Mouse (Mus musculus) megakaryocyte, adult 5-6 weeks (primary cell): ENCODE results near the gene P2rx1. TPM values are rescaled to one million over a fixed set of nuclear protein-coding genes. Genes with fewer than 3 reads are reported as not detected.

Source experiments
- ATAC-seq: 2 replicates; pipeline ENCODE4 v1.8.0; 2016; ENCODE audit warnings: mild to moderate bottlenecking, inconsistent platforms; ENCODE audit not compliant: poor library complexity, severe bottlenecking
- total RNA-seq, 2 experiments: library from RNA; stranded (forward) in 1 of 2; stranded (reverse) in 1 of 2; fragments of 153-499, 151-499 nt in 1 of 2; fragments of 221-1000, 200-1000 nt in 1 of 2; gene quantifications; 2 replicates each; pipeline versions ENCODE4 v1.2.3 to v1.2.4; 2015 to 2017

The P2rx1 gene
- total RNA-seq, 2 experiments from 2014 or later = 10.4 to 16.4 TPM

DNA sequence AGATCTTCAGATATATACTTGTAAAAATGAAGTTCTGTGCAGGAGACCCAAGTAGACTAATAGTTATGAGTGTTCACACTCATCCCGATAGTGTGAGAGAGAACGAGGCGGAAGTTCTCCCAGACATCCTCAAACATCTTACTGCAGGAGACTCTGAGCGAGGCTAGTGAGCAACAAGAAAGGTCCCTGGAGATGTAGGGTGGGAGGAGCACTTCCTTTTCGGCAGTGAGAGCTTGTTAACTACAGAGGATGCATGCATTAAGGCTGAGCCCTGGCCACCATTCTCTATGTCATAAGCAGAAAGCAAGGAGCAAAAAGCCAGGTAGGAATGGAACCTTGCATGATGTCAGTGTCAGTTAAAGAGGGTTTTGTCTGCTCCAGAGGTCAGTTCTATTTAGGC, 11.7 kb upstream of the P2rx1 start:
- no peak for ATAC-seq

DNA sequence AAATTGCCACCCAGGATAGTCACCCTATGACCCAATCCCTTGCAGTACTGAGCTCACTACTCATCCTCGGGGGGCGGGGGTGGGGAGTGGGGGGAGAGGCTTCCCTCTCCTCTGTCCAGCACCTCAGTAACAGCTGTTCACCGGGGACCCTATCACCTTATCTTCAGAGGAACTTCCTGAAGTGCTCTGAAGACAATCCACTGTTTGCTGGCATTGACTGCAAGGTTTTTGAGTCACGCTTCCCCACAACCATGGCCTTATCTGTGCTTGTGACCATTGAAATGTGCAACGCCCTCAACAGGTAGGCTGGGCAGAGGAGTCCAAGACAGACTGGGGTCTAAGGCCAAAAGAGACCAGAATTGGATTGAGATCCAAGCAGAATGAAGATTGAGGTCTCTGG, 11.1 kb upstream of the P2rx1 start:
- peak; percentile 20 for ATAC-seq

DNA sequence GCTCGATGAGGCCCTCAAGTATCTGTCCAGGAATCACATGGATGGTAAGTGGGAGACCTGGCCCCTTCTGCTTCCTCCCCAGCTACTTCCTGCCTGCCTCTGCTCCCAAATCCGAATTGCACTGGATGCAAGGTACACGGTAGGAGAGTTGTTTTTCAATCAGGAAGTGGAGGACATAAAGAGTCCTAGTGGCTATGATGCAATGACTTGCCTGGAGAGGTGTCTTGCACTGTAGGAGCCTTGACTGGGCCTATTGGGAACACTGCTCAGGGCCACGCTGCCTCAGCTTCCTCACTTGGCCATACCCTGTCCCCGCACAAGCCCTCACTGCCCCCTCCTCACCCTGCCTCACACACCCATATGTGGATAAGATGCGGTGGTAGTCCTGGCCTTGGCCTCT, 9.9 kb upstream of the P2rx1 start:
- peak; percentile 20; the same call in 1 of the 2 replicates for ATAC-seq

DNA sequence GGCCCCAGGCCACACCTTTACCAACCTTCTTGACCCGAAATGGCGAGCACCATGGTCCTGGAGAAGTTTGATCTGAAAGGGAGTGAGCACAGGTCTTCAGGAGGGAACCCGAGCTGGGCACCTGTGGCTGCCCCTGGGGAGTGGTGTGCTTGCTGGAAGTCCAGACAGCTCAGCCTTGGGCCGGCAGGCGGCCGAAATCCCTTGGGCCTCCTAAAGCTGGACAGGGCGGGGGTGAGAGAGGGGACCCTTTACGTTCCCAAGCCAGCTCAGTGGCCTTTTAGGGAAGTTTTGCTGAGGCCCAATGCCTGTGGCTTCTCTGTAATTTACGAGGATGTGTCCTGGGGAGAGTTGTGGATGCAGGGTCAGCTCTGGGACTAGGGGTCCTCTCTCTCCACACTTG, 8.2 kb upstream of the P2rx1 start:
- no peak for ATAC-seq

DNA sequence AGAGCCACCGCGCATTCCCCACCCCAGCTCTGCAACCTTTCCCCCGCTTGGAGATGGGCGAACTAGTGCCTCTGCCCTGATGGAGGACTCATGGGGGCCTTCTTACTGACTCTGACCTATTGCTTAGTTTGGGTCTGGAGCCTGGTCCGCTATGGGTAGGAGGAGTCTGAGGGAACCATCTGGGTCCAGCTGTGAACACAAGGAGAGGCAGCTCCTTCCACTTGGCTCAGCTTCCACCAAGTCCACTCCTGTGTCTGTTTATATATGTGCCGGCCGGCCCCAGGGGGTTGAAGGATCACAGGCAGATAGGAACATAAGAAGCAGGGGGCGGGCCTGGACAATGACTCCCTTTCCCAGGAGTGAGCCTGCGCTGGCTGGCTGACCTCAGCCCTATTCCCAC, 6.9 kb upstream of the P2rx1 start:
- no peak for ATAC-seq

DNA sequence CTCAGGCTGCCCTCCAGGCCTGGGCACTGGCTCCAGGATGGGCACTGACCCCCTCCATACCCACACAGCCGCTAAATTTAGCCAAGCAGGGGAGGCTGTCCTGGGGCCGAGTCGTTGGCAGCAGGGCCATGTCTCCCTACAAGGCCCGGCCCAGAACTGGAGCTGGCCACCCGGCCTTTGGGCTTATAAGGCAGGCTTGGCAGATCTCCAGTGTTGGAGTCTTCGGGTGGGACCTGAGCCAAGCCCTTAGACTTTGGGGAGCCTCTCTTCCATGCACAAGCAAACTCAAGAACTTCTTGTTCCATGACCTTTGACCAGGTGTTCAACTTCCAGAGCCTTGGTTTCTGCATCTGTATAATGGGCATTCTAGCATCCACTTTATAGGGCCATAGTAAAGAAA, 2.6 kb upstream of the P2rx1 start:
- no peak for ATAC-seq

DNA sequence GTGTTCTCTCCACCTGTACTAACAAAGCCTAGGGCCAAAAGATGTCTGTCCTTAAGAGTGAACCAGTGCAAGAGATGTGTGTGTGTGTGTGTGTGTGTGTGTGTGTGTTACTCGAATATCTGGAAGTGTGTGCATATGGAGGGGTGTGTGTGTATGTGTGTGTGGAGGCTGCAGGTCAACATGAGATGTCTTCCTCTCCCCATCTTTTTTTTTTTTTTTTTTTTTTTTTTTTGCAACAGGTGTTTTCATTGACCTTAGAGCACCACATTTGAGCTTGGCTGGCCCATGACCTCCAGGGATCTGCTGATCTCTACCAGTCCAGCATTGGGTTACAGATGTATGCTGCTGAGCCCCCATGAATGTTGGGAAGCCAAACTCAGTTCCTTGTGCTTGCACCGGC, 2.1 kb upstream of the P2rx1 start:
- ATAC-seq = no peak

DNA sequence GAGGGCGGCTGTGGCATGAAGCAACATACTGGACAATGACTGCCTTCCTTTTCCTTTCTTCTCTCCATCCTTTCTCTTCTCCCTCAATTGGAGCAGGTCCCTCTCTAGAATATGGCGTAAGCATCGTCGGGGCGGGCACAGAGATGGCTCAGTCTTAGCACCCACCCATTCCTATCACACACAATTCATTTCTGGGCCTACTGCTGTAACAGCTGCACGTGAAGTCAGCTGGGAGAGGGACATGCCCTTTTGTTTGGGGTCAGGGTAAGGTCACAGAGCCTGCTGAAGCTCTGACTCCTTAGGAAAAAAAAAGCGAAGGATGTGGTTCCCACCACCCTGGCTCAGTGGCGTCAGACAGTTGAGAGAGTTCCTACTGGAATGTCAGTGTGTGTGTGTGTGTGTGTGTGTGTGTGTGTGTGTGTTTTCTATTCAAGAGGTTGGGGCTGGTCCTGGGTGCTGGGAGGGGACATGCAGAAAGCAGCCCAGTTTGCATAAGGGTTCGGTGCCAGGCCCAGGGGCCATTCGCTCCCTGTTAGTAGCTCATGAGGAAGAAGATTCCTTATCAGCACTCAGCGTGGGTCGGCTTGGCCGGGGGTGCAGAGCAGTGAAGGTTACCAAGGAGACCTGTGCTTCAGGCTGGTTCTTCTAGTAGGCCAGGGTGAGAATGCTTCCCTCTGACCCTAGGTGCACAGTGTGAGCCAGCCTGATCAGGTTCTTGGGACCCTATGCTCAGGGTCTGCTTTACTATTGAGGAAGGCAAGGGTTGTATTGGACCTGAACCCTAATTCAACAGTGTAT, 1.2 kb upstream of the P2rx1 start:
- no peak for ATAC-seq

DNA sequence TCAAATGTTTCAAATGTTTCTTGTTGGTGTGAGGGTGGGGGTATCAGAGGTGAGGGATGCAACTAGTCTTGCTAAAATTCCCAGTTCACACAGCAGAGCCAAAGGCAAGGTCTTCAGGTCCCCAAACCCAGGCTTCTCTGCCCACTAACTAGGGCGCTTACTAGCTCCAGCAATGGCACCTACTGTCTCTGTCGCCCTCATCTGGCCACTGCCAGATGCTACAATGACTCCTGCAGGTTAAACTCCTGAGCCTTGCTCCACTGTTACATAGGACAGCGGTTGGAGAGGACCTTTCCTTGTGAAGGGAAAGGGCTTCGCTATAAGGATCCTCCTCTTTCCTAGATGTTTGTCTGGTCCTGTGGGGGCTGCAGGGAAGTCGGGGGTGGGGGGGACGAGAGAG, 2.1 kb downstream of the P2rx1 start:
- ATAC-seq = peak; percentile 66

DNA sequence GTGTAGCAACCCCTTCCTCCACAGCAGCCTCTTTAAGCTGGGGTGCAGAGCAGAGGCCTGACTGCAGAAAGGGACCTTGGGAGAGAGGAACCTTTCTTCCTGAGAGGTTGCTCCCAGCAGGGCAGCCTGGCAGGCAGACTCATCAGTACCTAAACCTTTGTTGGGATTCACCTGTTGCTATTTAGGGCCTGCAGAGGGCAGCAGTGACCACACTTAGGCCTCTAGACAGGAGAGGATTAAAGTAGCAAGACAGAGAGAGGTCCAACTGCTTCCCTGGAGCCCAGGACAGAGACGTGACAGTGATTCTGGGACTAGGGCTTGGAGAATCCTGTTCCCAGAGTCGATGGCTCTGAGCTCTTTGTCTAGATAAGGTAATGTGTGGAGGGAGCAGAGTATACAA, 7.5 kb downstream of the P2rx1 start:
- ATAC-seq = peak; percentile 83

DNA sequence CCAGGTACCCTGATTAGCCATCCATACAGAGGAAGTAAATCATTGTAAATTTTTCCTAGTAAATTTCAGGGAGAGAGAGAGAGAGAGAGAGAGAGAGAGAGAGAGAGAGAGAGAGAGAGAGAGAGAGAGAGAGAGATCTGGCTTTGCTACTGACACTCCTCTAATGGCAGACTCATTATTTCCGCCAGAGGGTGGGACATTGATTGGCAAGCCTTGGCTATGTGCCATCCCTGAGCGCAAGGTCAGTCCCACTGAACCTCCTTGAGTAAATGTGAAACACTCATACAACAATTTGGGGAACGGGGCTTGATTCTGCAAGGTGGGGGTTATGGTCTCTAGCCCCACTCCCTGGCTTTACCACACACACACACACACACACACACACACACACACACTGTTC, 8.2 kb downstream of the P2rx1 start:
- no peak for ATAC-seq

DNA sequence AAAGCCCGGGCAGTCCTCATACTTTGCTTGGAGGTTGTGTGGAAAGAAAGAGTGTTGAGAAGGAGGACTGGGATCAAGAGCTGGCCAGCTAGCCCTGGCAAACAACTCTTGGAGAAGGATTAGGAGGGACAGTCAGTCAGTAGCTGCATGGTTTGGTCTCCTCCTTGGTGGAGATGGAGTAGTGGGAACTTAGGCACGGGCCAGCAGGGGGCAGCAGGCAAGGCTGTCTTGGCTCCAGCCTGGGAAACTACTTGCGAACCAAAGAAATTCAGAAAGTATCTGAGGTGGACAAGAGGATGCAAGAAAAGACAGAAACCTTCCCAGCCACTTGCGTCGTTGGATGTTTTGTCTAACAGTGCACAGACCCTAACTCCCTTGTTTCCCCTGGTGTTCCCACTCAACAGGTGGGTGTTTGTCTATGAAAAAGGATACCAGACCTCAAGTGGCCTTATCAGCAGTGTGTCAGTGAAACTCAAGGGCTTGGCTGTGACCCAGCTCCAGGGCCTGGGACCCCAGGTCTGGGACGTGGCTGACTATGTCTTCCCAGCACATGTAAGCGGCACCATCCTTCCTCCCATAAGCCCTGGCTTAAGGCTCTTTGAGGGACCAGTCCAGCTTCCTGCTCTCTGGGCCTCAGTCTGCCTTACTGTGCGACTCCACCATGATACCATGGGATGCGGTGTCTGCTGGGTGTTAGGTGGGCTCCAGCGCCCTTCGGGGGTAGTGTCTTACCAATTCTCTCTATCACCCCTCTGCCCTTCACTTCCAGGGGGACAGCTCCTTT, 9.0 kb downstream of the P2rx1 start:
- ATAC-seq = peak; percentile 67; the same call in 1 of the 2 replicates

DNA sequence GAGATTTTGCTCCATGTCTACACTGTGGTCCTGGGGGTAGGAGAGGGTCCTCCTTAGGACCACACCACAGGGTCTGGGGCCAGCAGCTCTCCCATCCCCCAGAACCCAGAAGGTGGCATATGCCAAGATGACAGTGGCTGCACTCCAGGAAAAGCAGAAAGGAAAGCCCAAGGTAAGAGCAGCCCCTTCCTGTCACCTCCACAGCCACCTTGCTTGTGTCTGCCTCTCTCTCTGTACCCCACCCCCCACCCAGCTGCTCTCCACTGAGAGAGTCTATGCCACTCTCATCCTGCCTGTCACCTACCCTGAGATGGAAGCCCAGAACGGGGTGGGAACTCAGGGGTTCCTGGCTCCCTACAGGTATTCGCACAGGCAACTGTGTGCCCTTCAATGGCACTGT, 9.9 kb downstream of the P2rx1 start:
- no peak for ATAC-seq

DNA sequence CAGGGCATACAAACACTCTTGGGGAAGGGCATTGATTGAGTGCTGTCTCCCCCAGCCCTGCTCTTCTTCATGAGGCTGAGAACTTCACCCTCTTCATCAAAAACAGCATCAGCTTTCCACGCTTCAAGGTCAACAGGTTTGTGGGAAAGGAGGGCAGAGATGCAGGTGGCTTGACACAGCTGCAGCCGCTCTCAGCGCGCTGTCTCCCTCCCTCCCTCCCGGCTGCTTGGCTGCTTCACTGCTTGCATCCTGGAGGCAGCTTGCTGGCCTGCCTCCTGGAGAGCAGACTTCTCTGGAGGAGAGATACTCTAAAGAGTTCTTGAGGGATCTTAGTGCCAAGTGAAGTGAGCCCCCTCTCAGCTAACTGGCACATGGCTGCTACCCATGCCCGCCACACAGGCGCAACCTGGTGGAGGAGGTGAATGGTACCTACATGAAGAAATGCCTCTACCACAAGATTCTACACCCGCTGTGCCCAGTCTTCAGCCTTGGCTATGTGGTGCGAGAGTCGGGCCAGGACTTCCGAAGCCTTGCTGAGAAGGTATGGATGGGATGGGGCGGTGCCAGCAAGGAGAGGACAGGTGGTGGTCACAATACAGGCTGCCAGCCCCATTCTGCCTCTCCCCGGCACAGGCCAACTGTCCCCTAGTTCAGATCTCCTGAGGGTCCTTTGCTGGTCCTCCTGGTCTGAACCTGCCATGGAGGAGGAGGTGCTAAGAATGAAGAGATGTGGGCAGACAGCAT, 10.8 kb downstream of the P2rx1 start:
- no peak for ATAC-seq

DNA sequence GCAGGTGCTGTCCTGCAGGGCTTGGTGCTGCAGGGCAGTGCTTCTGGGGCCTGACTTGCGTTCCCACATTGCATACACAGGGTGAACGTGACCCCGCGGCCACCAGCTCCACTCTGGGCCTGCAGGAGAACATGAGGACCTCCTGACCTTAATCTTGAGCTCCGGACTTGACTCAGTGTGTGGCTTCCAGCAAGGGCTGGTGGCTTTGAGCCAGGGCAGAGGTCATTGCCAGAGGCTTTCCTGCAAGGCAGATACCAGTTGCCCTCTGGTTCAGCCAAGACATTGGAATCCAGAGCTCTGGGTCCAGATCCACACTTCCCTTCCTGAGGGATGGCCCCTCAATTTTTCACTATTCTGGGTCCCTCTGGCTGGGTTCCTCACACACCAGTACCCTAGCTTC, 15.1 kb downstream of the P2rx1 start:
- no peak for ATAC-seq

DNA sequence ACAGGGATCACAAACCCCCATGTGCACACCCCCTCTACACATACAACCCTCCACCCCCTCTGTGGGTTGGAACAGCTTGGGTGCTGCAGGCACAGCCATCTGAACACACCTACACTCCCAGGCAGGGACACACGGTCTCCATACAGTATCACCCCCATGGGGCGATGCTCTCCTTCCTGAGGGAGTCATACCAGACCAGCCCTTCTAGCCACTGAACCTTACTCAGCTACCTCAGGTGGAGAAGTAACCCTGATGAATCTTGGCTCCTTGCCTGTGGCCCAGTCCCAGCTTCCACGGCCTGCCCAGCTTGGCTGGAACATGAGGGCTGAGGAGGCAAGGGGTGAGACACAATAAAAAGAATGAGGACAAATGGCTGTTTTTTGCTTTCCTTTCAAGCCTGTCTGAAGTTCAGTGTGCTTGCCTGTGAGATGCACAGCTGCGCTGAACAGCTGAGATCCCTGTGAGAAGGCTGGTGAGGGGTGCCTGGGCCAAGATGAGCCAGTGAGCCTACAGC, 16.0 kb downstream of the P2rx1 start:
- ATAC-seq = no peak

DNA sequence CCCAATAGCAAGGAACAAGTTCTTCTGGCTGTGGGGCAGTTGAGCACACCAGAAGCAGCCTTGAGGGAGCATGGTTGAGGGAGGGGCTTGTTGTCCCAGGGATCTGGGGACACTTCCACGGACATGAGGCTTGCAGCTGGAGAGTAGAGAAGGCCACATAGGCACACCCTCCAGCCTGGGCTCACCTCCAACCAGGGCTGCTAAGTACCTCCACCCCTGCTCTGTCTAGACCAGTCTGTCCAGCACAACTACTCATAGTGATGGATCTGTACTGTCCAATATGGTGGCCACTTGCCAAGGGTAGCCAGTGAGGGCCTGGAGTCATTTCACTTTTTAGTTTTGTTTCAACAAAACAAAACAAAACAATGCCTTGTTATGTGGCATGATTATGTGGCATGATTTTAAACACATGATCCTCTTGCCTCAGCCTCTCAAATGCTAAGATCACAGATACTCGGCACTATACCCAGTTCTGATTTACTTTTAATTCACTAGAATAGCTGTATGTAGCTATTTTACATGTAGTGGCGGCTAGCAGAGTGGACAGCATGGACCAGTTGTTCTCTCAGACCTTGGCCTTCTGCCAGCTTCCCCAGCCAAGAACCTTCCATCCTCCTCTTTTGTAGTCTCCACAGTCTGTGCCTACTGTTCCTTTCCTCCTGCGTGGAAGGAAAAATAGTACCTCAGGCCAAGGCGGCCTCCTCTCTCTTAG, 16.6 kb downstream of the P2rx1 start:
- no peak for ATAC-seq

DNA sequence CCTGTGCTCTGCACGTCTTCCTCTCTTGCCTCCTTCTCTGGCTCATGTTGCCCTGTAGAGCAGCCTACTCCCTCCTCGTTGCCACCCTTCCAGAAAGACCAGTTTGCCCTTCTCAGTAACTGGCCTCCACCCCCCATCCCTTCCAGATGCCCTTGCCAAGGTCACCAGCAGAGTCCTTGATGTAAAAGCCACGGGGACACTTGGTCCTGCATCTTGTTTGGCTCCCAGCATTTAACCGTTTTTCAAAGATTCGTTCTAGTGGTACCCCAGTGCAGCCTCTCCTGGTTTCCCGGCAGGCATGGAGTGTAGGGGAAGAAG, 17.2 kb downstream of the P2rx1 start:
- no peak for ATAC-seq

DNA sequence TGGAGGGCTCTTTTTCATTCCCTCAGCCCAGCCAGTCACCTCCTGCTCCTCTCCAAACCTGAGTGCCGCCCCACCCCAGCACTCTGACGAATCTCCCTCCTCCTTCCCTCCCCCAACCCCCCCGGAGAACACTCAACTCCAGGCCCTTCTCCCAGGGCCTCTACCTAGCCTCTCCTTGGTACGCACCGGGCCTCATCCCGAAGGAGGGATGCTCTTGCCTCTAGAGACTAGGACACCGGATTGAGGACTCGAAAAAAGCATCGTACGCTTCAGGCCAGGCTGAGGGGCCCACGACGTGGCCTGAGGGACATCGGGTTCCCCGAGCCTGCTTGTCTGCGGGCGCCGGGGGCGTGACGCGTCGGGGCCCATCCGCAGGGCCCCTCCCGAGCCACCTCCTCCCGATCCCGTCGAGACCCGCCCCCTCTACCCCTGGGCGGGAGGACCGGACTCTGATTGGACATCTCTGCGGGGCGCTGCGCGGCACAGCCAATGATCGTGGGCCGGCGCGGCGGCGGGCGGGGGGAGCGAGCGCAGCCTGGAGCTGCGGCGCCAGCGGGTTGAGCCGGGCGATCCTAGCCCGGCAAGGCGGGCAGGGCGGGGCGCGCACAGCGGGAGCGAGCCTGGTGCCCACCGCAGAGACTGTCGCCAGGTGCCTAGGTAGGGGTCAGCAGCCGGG, 19.7 kb downstream of the P2rx1 start, which contains the start of gene Camkk1:
Gene Camkk1, plus strand, starts transcription at position 538 of the 676 bp plus-strand sequence.
- peak; percentile 97 for ATAC-seq

DNA sequence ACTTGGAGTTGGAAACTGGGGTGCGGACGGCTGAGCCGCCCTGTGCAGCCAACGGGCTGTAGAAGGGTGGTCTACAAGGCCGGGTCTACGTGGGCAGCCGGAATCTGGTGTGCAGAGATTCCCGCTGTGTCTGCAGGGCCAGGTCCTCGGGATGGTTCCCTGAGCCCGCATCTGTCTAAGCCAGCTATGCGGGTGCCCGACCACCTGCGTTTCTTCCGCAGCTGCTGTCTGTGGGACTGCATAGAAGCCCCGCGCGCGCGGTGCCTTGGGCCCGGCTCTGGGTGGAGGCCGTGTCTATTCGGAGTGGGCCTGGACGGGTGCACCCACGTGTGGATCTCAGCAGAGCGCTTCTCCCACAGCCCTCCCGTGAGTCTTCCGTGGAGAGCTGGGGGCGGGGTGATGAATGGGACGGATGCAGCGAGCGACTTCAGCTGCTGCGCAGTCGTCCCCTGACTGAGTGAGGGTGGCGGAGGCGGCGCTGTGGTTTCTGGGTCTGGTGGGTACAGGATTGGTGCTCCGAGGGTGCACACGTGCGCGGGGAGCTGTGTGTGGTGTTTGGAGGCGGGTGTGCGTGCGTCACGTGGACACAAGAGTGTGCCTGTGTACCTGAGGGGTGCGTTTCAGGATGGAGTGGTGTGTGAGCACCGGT, 20.4 kb downstream of the P2rx1 start:
- ATAC-seq = peak; percentile 34
